Mouse (Mus musculus) thymus, adult 2 months (tissue): ENCODE measurements at regions not wholly inside any gene's neighbourhood (a gene's known extent, or its start where the extent isn't known, plus 50 kb on each side); places are given as distances from the start of the nearest gene placed in this dataset.

Source experiments
- CTCF ChIP-seq: fragments of 200-500 bp; IDR thresholded peaks from 2 replicates; pipeline ENCODE4 v1.5.1; 2012; ENCODE audit warnings: mild to moderate bottlenecking, control low read depth, low read length, moderate library complexity, borderline replicate concordance; ENCODE audit not compliant: control insufficient read depth, poor library complexity, insufficient read depth; ENCODE audit errors: extremely low read depth
- POLR2A ChIP-seq: fragments of 200-500 bp; IDR thresholded peaks from 2 replicates; pipeline ENCODE4 v1.6.1; 2012; ENCODE audit warnings: mild to moderate bottlenecking, low read length, control low read depth, moderate library complexity; ENCODE audit not compliant: control insufficient read depth, poor library complexity, insufficient read depth; ENCODE audit errors: extremely low read depth

DNA sequence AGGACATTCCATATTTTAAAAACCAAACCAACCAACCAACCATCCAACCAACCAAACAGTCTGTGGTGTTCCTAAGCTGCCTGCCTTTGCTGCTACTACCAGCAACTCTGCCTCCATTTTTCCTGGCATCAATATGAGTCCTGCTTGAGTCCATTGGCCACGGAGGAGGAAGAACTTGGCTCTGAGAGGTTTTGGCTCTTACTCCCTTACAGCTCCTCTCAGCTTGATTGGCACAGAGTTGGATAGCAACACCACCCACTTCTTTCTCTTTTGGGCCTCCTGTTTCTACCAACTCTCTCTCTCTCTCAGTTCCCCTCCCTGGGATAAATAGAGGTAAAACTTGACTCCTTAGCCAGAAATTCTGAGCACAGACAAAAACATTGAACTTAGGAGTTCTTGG is 804.6 kb upstream of the Kirrel3 start:
- TF ChIP-seq CTCF (no peak), POLR2A (no peak)
